Mouse (Mus musculus): ENCODE data around the gene Zfp961. TPM values are rescaled to one million over a fixed set of nuclear protein-coding genes. Genes with fewer than 3 reads are reported as not detected.
A peak's percentile ranks its signal among the peaks of the same experiment; 100 is the strongest.

The Zfp961 gene
- total and polyA plus RNA-seq, 3 experiments, result 5.9 to 21.4 (median 14.9) TPM

- H3K79me2 ChIP-seq (replicated peaks; ENCODE audit: control insufficient read depth, extremely low read depth, insufficient read depth, poor library complexity, severe bottlenecking), result peaks cover 3% of the 10 kb centered on the region; the same call in 1 of the 2 replicates
- TF ChIP-seq GABPA (IDR thresholded peaks at IDR 0.05; ENCODE audit: insufficient replicate concordance, low read depth, low read length) (no peak), MAX (IDR thresholded peaks at IDR 0.05; ENCODE audit: low read length) (no peak), JUN (IDR thresholded peaks at IDR 0.05; ENCODE audit: insufficient read depth, low read depth, low read length) (no peak), TCF12 (IDR thresholded peaks at IDR 0.05; ENCODE audit: low read depth, low read length) (no peak), EP300 (IDR thresholded peaks at IDR 0.05; ENCODE audit: low read length) (no peak), NELFE (IDR thresholded peaks at IDR 0.05; ENCODE audit: low read depth, low read length) (no peak), NRF1 (IDR thresholded peaks at IDR 0.05; ENCODE audit: low read depth, low read length) (no peak), RAD21 (IDR thresholded peaks at IDR 0.05; ENCODE audit: low read depth, low read length) (no peak), USF2 (conservative IDR thresholded peaks at IDR 0.05; ENCODE audit: low read depth, low read length) (no peak), IRF4 (IDR thresholded peaks at IDR 0.05; ENCODE audit: low read depth, low read length) (no peak), ELF1 (IDR thresholded peaks at IDR 0.05; ENCODE audit: low read depth, low read length) (no peak), BHLHE40 (IDR thresholded peaks at IDR 0.05; ENCODE audit: low read depth, low read length) (no peak), RCOR1 (conservative IDR thresholded peaks at IDR 0.05; ENCODE audit: low read depth, low read length) (no peak)
- no peak overlapping the region for H3K9ac ChIP-seq (ENCODE audit: insufficient read depth, low read depth)
- H3K4me1 ChIP-seq (ENCODE audit: control insufficient read depth in 1 of 2, insufficient read depth in 2 of 2), result peaks cover 0 to 9% of the 10 kb centered on the region in 2 experiments; a peak in 1 of 4 replicates
- H3K4me2 ChIP-seq (ENCODE audit: insufficient read depth, low read depth, poor library complexity, severe bottlenecking), result no peak overlapping the region
- H3K4me3 ChIP-seq (replicated peaks in 1 of 3; ENCODE audit: low read depth in 2 of 3, low read length in 2 of 3, poor library complexity in 1 of 3), result no peak overlapping the region
- no peak for DNase-seq (ENCODE audit: extremely low read depth)
- dilution Hi-C loops (cut with MboI; ENCODE audit: extremely low pct_ligation_motif_present, extremely low pct_unique_long_range_greater_than_20kb, low sequenced_read_pairs), result no loop called here
- peaks cover 9 to 39% of the 10 kb centered on the region in 2 experiments for H3K36me3 ChIP-seq (replicated peaks in 1 of 2; ENCODE audit: control insufficient read depth in 1 of 2, insufficient read depth in 1 of 2, low read length in 1 of 2)
- in situ Hi-C loops (cut with MboI; ENCODE audit: low pct_ligation_motif_present, low pct_unique_long_range_greater_than_20kb, low sequenced_read_pairs), result no loop called here
- H3K27me3 ChIP-seq (replicated peaks), result no peaks in the 10 kb centered on the region
- H3K9me3 ChIP-seq (replicated peaks; ENCODE audit: low read length), result no peaks in the 10 kb centered on the region
- H3K27ac ChIP-seq (ENCODE audit: insufficient read depth, low read depth), result no peak overlapping the region
Observed at GRCm38 (mm10) chr8:71912286-71912685, 38.6 kb upstream of the Zfp961 start.

DNA sequence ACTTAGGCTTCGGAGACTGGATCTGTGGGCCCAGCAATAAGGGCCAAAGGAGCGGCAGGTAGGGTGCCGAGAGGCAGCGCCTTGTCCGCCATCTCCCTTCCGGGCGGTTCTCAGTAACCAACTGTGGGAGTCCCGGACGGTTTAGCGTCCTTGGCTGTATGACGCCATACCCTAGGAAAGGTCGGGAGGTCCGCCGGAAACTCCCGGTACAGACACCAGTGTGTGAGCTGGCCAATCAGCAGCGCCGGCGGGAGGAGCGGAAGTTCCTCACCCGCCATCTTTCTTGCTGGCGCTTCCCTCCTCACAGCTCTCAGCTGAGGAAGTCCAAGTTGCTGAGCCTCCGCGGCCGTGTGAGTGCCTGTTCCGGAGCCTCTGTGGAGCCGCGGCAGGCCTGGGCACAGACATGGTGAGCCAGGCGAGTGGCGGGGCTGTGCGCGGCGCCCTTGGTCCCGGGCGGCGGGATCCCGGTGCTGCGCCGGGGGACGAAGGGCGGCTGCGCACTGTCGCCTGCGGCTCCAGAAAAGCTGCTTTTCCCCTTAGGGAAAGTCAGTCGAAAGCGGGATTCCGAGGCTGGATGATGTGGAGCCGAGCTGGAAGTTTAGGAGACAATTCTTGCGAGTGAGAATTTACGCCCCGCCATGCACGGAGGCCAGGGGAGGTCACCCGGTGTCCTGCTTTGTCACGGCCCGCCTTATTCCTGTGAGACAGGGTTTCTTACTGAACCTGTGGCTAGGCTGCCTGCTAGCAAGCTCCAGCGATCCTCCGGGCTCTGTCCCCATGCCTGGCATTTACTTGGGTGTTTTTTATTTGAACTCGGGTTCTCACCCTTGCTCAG, 28.1 kb upstream of the Zfp961 start:
- H3K79me2 ChIP-seq (replicated peaks; ENCODE audit: control insufficient read depth, extremely low read depth, insufficient read depth, poor library complexity, severe bottlenecking), result peaks cover 13% of the 10 kb centered on the region
- peak; percentile 96 for DNase-seq (ENCODE audit: extremely low read depth)
- peaks cover 5 to 28% of the 10 kb centered on the region in 2 experiments for H3K36me3 ChIP-seq (replicated peaks in 1 of 2; ENCODE audit: control insufficient read depth in 1 of 2, insufficient read depth in 1 of 2, low read length in 1 of 2)
- H3K4me1 ChIP-seq (ENCODE audit: control insufficient read depth in 1 of 2, insufficient read depth in 2 of 2), result peaks cover 0 to 30% of the 10 kb centered on the region in 2 experiments; a peak in 3 of 4 replicates
- peak overlapping the region; percentile 46 for H3K27ac ChIP-seq (ENCODE audit: insufficient read depth, low read depth)
- peak overlapping the region; percentile 73 for H3K4me2 ChIP-seq (ENCODE audit: insufficient read depth, low read depth, poor library complexity, severe bottlenecking)
- no peaks in the 10 kb centered on the region for H3K9me3 ChIP-seq (replicated peaks; ENCODE audit: low read length)
- H3K9ac ChIP-seq (ENCODE audit: insufficient read depth, low read depth), result peak overlapping the region; percentile 81
- in situ Hi-C loops (cut with MboI; ENCODE audit: low pct_ligation_motif_present, low pct_unique_long_range_greater_than_20kb, low sequenced_read_pairs), result no loop called here
- dilution Hi-C loops (cut with MboI; ENCODE audit: extremely low pct_ligation_motif_present, extremely low pct_unique_long_range_greater_than_20kb, low sequenced_read_pairs), result no loop called here
- TF ChIP-seq KAT2A (IDR thresholded peaks at IDR 0.05; ENCODE audit: insufficient replicate concordance, low read length) (peak; percentile 62; the same call in 1 of the 2 replicates), MYC (IDR thresholded peaks at IDR 0.05; ENCODE audit: low read depth, low read length) (no peak), HCFC1 (IDR thresholded peaks at IDR 0.05; ENCODE audit: low read depth, low read length) (peak; percentile 86), POLR2A (IDR thresholded peaks at IDR 0.05; ENCODE audit: low read depth, low read length) (peak; percentile 87), CHD1 (IDR thresholded peaks at IDR 0.05; ENCODE audit: low read depth, low read length) (no peak), NRF1 (IDR thresholded peaks at IDR 0.05; ENCODE audit: low read depth, low read length) (peak; percentile 72), RAD21 (IDR thresholded peaks at IDR 0.05; ENCODE audit: low read depth, low read length) (no peak), ZMIZ1 (IDR thresholded peaks at IDR 0.05; ENCODE audit: low read depth, low read length) (no peak; the same call in 1 of the 2 replicates), NELFE (IDR thresholded peaks at IDR 0.05; ENCODE audit: low read depth, low read length) (peak; percentile 81), USF1 (IDR thresholded peaks at IDR 0.05; ENCODE audit: low read depth, low read length) (no peak), TCF12 (IDR thresholded peaks at IDR 0.05; ENCODE audit: low read depth, low read length) (peak; percentile 59; the same call in 1 of the 2 replicates), UBTF (IDR thresholded peaks at IDR 0.05; ENCODE audit: low read depth, low read length) (no peak), TBP (conservative IDR thresholded peaks at IDR 0.05; ENCODE audit: low read depth, low read length) (peak; percentile 47; the same call in 1 of the 2 replicates), ZNF384 (IDR thresholded peaks at IDR 0.05; ENCODE audit: low read depth, low read length) (no peak), ELF1 (IDR thresholded peaks at IDR 0.05; ENCODE audit: low read depth, low read length) (peak; percentile 72), ETS1 (conservative IDR thresholded peaks at IDR 0.05; ENCODE audit: low read depth, low read length) (peak; percentile 20; the same call in 1 of the 2 replicates), MAZ (IDR thresholded peaks at IDR 0.05; ENCODE audit: low read depth, low read length) (no peak), MAFK (IDR thresholded peaks at IDR 0.05; ENCODE audit: insufficient replicate concordance, low read length) (no peak)
- no peaks in the 10 kb centered on the region for H3K27me3 ChIP-seq (replicated peaks)
- H3K4me3 ChIP-seq (replicated peaks in 1 of 3; ENCODE audit: low read depth in 2 of 3, low read length in 2 of 3, poor library complexity in 1 of 3), result peak overlapping the region; percentile 64 to 83 (median 82)

Measured in CH12.LX (cell line).